Mouse (Mus musculus) embryonic facial prominence, embryonic 14.5 days (tissue): ENCODE results near the gene Tmc3. TPM values are rescaled to one million over a fixed set of nuclear protein-coding genes. Genes with fewer than 3 reads are reported as not detected.

Experiments
- ATAC-seq: fragments of 200-750 bp; cut with Nextera tagmentation; 2 replicates; pipeline ENCODE4 v1.8.0; 2017; ENCODE audit warnings: low read depth, moderate number of reproducible peaks, moderate TSS enrichment
- DNase-seq: peaks from one replicate; pipeline ENCODE4 v3.0.0-alpha.2; 2015; ENCODE audit warnings: low spot score
- H3K27ac ChIP-seq: fragments of 300-500 bp; sonication (generic); replicated peaks from 2 replicates; pipeline ENCODE4 v1.5.1; 2014; ENCODE audit warnings: low read depth, mild to moderate bottlenecking, low read length, moderate library complexity
- H3K27me3 ChIP-seq: fragments of 300-500 bp; sonication (generic); replicated peaks from 2 replicates; pipeline ENCODE4 v1.6.1; 2014; ENCODE audit warnings: low read length; ENCODE audit not compliant: control insufficient read depth, insufficient read depth
- H3K36me3 ChIP-seq: fragments of 300-500 bp; sonication (generic); 2 replicates; pipeline ENCODE4 v1.6.1; 2014; ENCODE audit warnings: low read length, mixed read lengths; ENCODE audit not compliant: control insufficient read depth, insufficient read depth
- H3K4me1 ChIP-seq: fragments of 300-500 bp; sonication (generic); 2 replicates; pipeline ENCODE4 v1.6.1; 2014; ENCODE audit warnings: antibody characterized with exemption, low read length; ENCODE audit not compliant: control insufficient read depth, insufficient read depth
- H3K4me2 ChIP-seq: fragments of 300-500 bp; sonication (generic); 2 replicates; pipeline ENCODE4 v1.6.1; 2014; ENCODE audit warnings: low read depth, mild to moderate bottlenecking, low read length, moderate library complexity, mixed read lengths
- H3K4me3 ChIP-seq: fragments of 300-500 bp; sonication (generic); 2 replicates; pipeline ENCODE4 v1.5.1; 2014; ENCODE audit warnings: low read depth, mild to moderate bottlenecking, low read length
- H3K9ac ChIP-seq: fragments of 300-500 bp; sonication (generic); 2 replicates; pipeline ENCODE4 v1.6.1; 2014; ENCODE audit warnings: low read depth, mild to moderate bottlenecking, low read length, moderate library complexity, mixed read lengths
- H3K9me3 ChIP-seq: fragments of 300-500 bp; sonication (generic); 2 replicates; pipeline ENCODE4 v1.6.1; 2016; ENCODE audit warnings: low read length; ENCODE audit not compliant: control insufficient read depth
- WGBS: fragments of 180-500 bp; shearing (Covaris S2); extraction: QIAGEN DNeasy Blood & Tissue Kit; methylation state at CpG from one replicate; pipeline ENCODE4 v1.1.7; 2014; 5-methylcytosine and 5-hydroxymethylcytosine counted together
- polyA plus RNA-seq: library from polyadenylated mRNA; unstranded; fragments of >200 nt; fragmentation: Nextera tagmentation; extraction: Ambion mirVana; gene quantifications from 2 replicates; pipeline ENCODE4 v1.2.1, GENCODE M21; 2014

The Tmc3 gene
- polyA plus RNA-seq = 0.94 and 0.99 TPM in 2 replicates

DNA sequence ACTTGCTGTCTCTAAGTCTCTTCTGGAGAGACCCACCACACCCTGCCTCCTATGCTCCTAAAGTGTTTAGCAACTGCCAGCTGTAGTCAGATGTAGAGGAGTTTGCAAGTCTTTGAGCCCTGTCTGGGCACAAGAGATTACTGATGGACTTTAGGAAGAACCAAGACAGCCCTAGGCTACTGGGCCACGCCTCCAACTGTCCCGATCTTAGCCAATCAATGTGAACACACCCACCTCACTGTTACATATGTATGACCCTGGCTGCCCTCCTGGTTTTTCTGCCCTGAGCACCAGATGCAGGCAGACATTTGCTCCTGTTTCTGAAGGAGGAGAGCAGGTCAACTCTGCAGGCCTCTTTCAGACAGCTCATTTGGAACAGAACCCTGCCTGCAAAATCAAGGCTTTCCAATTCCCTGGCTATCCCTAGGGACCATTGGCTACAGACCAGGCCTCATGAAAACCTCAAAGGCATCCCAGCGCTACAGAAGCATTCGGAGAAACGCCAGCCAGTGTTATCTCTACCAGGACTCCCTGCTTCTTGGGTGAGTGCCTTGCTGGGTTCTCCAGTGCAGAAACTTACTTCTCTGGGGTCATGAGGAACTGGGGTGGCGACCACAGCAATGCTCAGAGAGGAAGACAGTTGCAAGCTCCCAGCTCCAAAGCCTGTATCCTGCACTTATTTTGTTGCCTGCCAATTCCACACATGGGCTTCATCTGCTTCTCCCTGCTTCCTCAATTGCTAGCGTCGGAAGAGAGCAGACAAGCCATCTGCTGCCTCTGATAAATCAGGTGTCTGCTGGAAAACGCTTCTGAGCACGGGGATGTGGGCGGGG lies at the start of gene Tmc3:
Gene Tmc3, plus strand, starts transcription at position 289 of the 833 bp plus-strand sequence.
- H3K9ac ChIP-seq = no peak within 1 kb of the TSS
- no peak within 1 kb of the TSS for H3K4me3 ChIP-seq
- H3K4me2 ChIP-seq = peak within 1 kb of the TSS; percentile 26
- no peaks in the 10 kb centered on the region; the same call in 1 of the 2 replicates for H3K27me3 ChIP-seq
- ATAC-seq = 0 out of 2 replicates have a peak, but pooled peaks have one; percentile 22
- H3K9me3 ChIP-seq = no peaks in the 10 kb centered on the region
- H3K4me1 ChIP-seq = peaks cover 10% of the 10 kb centered on the region; the same call in 1 of the 2 replicates
- 32% methylated on average over 11 of the region's 11 CpGs for WGBS
- no peaks in the 10 kb centered on the region for H3K36me3 ChIP-seq
- peak; percentile 59 for DNase-seq
- H3K27ac ChIP-seq = no peak within 1 kb of the TSS; the same call in 1 of the 2 replicates

DNA sequence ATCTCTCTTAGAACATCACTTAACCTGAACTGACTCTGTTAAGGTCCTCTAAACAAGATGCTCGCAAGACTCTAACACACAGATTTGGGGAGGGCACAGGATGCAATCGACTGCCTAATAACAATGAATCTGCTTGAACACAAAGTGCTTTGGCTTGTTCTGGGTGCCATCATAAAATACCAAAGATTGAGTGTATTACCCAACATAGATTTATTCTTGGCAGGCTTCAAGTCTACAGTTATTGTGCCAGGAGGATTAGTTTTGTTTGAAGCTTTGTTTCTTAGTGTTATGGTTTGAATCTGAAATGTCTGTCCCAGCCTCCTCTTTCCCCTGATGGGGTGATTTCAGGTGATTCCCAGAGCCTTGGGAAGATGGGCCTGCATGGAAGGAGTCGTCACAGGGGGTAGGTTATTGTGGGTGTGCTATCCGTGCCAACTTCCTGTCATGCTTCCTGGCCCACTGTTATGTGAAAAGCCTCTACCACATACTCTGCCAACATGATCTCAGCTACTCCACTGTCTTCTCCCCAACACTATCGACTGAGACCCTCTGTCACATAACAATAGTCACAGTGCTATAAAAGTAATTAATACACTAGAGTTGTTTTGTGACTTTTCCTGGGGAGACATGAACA lies 43.1 kb upstream of the Tmc3 start:
- H3K4me2 ChIP-seq = no peak overlapping the region
- peak; percentile 22 for DNase-seq
- H3K4me1 ChIP-seq = no peaks in the 10 kb centered on the region; the same call in 1 of the 2 replicates
- no peak overlapping the region for H3K4me3 ChIP-seq
- no peaks in the 10 kb centered on the region for H3K27me3 ChIP-seq
- WGBS = 78% methylated on average over 5 of the region's 5 CpGs
- H3K9me3 ChIP-seq = no peaks in the 10 kb centered on the region
- H3K27ac ChIP-seq = no peak overlapping the region
- ATAC-seq = 0 out of 2 replicates have a peak, but pooled peaks have one; percentile 26
- H3K36me3 ChIP-seq = no peaks in the 10 kb centered on the region
- no peak overlapping the region for H3K9ac ChIP-seq

DNA sequence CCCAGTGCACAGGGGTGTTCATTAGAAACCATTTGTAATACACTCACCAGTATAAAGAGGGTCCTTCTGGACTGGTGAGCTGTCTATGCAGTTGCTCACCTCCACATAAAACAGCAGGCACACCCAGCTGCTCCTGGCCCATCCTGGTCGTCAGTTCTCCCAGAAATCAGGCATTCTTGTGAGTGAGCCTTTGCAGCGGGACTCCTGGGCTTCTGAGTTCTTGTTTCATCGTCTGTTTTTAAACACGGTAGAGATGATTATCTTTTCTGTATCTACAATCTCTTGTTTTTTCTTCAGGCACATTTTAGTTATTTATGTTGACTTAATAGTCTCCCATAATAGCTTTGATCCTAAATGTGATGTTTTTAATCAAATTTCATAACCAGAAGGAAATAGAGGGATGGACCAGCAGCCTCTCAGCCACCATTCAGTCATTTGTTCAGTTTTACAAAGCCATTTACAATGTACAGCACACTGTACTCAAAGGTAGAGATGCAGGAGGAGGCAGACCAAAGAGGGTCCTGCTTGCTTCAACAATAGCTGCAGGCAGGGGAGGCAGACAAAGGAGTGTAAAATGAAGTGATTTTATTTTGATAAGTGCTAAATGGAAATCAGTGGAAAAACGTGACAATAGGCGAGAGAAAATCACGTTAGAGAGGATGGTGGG lies 35.9 kb upstream of the Tmc3 start:
- Histone ChIP-seq H3K9ac (no peak overlapping the region), H3K27ac (no peak overlapping the region), H3K27me3 (no peaks in the 10 kb centered on the region), H3K4me3 (no peak overlapping the region), H3K9me3 (no peaks in the 10 kb centered on the region), H3K4me2 (no peak overlapping the region), H3K4me1 (peaks cover 10% of the 10 kb centered on the region), H3K36me3 (no peaks in the 10 kb centered on the region)
- no peak for DNase-seq
- 48% methylated on average over 7 of the region's 7 CpGs for WGBS
- no peak for ATAC-seq

DNA sequence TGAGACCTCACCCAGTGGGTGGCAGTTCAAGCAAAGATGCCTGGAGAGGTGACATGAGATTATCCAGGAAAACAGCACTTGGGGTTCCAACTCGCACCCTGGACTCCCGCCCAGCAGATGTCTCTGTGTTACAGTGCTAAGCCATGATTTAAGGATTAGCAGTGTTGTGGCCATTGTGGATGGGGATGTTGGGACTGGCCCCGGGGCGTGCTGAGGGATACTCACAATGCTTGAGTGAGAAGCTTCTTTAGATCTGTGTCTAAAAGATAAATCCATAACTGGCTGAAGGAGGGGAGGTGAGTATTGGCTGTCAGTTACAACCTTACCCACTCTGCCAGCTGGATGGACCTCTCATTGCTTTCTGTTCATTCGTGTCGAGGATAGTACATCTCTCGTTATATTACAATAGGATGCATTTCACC lies 35.4 kb upstream of the Tmc3 start:
- no peak overlapping the region for H3K4me2 ChIP-seq

DNA sequence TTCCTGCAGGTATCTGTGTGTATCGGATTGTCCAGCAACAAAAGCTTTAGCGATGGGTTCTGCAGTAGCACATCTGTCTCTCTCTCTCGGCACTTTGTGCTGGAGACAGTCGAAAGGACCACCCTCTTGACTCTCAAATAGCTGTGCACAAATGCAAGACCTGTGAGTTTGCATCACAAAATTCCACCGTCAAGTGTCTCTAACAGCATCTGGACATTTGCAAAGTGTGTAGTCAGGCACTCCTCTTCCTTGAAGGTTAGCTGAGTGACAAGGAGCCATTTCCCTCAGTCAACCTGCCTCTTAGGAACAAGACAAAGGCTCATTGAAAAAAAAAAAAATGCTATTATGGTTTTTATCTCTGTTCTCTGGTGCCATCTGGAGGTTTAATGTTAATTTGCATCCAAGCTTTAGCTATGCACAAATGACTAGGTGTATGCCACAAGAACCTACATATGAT lies 34.7 kb upstream of the Tmc3 start:
- WGBS = 26% methylated on average over 5 of the region's 5 CpGs
- Histone ChIP-seq H3K4me3 (no peak overlapping the region), H3K9ac (peak overlapping the region; percentile 34; the same call in 1 of the 2 replicates), H3K4me2 (peak overlapping the region; percentile 41), H3K27me3 (no peaks in the 10 kb centered on the region), H3K4me1 (peaks cover 10% of the 10 kb centered on the region), H3K27ac (no peak overlapping the region; the same call in 1 of the 2 replicates), H3K36me3 (no peaks in the 10 kb centered on the region), H3K9me3 (no peaks in the 10 kb centered on the region)
- DNase-seq (peak; percentile 71), ATAC-seq (peak; percentile 35; the same call in 1 of the 2 replicates)

More for the DNA sequence above, 35.4 kb upstream of the Tmc3 start:
- Histone ChIP-seq H3K9ac (no peak overlapping the region), H3K9me3 (no peaks in the 10 kb centered on the region), H3K4me1 (peaks cover 10% of the 10 kb centered on the region), H3K27me3 (no peaks in the 10 kb centered on the region), H3K4me3 (no peak overlapping the region), H3K36me3 (no peaks in the 10 kb centered on the region), H3K27ac (no peak overlapping the region)
- DNase-seq = no peak
- 64% methylated on average over 7 of the region's 7 CpGs for WGBS
- no peak for ATAC-seq

DNA sequence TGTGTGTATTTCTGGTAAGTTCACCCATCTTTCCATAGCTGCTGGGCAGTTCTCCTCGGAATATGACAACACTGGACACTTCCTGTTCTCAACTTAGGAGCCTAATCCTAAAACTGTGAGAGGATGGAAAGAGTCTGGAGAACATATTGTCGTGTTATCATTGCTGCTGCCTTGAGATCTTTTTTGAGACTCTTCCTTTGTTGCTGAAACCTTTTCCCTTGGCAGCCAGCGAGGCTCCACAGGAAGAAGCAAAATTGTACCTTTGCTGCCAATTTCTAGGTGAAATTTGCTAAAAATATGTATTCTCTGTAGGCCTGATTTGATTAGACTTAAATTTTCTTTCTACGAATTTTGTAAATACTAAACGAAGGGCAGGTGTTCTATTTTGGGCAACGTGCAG lies 30.2 kb upstream of the Tmc3 start:
- ATAC-seq (no peak), DNase-seq (no peak)
- no peak overlapping the region for H3K9ac ChIP-seq
- no peaks in the 10 kb centered on the region for H3K27me3 ChIP-seq
- H3K4me2 ChIP-seq = no peak overlapping the region
- no peaks in the 10 kb centered on the region for H3K36me3 ChIP-seq
- H3K9me3 ChIP-seq = no peaks in the 10 kb centered on the region
- peaks cover 5% of the 10 kb centered on the region; the same call in 1 of the 2 replicates for H3K4me1 ChIP-seq
- no peak overlapping the region for H3K27ac ChIP-seq
- 72% methylated on average over 6 of the region's 6 CpGs for WGBS
- no peak overlapping the region for H3K4me3 ChIP-seq

DNA sequence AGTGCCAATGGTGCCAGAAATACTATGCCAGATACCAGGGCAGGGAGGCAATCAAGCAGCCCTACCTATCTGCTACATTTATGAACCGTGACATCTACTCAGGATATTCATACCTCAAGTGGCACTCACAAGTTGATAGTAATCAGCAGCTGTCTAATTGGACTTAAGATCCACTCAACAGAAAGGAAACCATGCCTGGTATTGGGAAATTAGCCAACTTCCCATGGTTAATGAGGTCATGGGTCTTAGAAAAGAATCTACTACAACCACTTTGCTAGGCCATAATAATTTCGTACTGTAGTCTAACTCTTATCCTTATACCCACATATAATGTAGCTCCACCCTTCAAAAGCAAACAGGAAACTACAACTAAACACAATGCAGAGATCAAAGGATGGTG lies 28.2 kb upstream of the Tmc3 start:
- no peak for DNase-seq
- H3K4me2 ChIP-seq = no peak overlapping the region
- WGBS = 72% methylated on average over 2 of the region's 2 CpGs

DNA sequence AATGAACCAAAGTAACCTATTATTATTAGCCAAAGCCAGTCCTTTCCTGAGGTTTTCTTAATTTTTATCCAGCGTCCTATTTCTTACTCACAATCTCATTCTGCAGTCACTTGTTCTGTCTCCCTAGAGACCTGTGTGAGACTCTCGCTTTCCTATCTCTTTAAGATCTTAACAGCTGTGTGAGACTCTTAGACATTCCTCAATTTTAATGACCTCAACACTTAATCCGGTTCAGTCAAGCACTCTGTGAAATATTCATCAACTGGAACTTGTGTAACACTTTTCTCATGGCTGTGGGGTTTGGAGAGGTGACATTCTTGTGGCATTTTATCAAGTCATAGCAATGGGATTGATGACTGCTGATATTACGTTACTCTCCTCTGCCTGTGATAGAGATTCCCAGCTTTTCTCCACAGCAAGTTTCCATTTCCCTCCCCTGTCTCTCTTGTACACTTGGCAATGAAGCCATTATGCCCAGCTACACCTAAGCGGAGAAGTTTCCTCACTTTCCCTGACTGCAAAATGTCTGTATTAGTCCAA lies 25.9 kb upstream of the Tmc3 start:
- no peak for DNase-seq
- WGBS = 56% methylated on average over 5 of the region's 5 CpGs

More for the DNA sequence above, 28.2 kb upstream of the Tmc3 start:
- Histone ChIP-seq H3K4me3 (no peak overlapping the region), H3K36me3 (no peaks in the 10 kb centered on the region), H3K4me1 (no peaks in the 10 kb centered on the region), H3K27me3 (no peaks in the 10 kb centered on the region), H3K27ac (no peak overlapping the region), H3K9me3 (no peaks in the 10 kb centered on the region), H3K9ac (no peak overlapping the region)
- no peak for ATAC-seq

More for the DNA sequence above, 25.9 kb upstream of the Tmc3 start:
- H3K9ac ChIP-seq = no peak overlapping the region
- no peak overlapping the region for H3K4me2 ChIP-seq
- H3K27me3 ChIP-seq = no peaks in the 10 kb centered on the region
- H3K4me3 ChIP-seq = no peak overlapping the region
- ATAC-seq = no peak
- no peaks in the 10 kb centered on the region for H3K9me3 ChIP-seq
- no peak overlapping the region for H3K27ac ChIP-seq
- no peaks in the 10 kb centered on the region for H3K4me1 ChIP-seq
- no peaks in the 10 kb centered on the region for H3K36me3 ChIP-seq
